Mouse (Mus musculus): ENCODE measurements at regions not wholly inside any gene's neighbourhood (a gene's known extent, or its start where the extent isn't known, plus 50 kb on each side); places are given as distances from the start of the nearest gene placed in this dataset.

DNA sequence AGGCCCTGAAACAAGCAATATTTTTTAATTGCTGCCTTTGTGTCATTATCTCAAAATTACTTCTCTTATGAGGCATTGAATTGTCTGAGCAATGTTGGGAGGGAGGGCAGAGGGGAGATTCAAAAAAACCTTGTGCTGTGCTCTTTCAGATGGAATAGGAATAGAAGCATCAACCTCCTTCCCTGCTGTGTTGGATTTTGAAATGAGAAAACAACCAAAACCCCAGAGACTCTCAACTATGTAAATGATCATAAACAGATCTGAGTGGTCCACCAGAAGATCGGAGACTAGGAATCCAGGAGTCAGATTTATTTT is 204.5 kb downstream of the Fam76b start:
- TF ChIP-seq CTCF (conservative IDR thresholded peaks at IDR 0.05; ENCODE audit: low read length), result no peak
- no peak for TF ChIP-seq POU5F1 (IDR thresholded peaks at IDR 0.05; ENCODE audit: borderline replicate concordance, low read length)
- TF ChIP-seq NANOG (IDR thresholded peaks at IDR 0.05; ENCODE audit: borderline replicate concordance, low read length), result no peak
